Mouse (Mus musculus) neutrophil, adult 59 days (primary cell): Measurements from ENCODE around the gene Gm5475. TPM values are rescaled to one million over a fixed set of nuclear protein-coding genes. Genes with fewer than 3 reads are reported as not detected.

Experiments used
- total RNA-seq, 2 experiments: library from RNA; stranded (reverse); gene quantifications; 1 replicate in 1 of 2; 2 replicates in 1 of 2; pipeline ENCODE4 v1.2.4; 2023

Gene Gm5475
- not detected for total RNA-seq

DNA sequence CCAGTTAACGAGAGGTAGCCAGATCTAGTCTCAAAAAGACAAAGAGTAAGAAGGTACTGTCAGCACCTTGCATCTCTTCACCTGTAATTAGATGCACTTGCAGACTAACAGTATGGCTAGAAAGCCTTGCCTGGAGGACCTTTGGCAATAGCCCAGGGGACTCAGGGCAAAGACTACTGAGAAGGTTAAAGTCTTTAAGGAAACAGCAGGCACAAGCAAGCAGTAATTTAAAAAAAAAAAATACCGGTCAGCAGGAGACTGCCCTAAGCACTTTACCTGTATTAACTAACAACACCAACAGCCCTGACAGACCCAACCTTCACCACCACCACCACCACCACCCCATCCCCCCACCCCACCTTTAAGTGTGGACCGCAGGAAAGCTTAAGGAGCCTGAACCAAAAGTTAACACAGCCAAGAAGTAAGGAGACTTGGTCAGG, at the start of gene Gm5475:
Gene Gm5475, plus strand, starts transcription at position 390 of the 440 bp plus-strand sequence.

DNA sequence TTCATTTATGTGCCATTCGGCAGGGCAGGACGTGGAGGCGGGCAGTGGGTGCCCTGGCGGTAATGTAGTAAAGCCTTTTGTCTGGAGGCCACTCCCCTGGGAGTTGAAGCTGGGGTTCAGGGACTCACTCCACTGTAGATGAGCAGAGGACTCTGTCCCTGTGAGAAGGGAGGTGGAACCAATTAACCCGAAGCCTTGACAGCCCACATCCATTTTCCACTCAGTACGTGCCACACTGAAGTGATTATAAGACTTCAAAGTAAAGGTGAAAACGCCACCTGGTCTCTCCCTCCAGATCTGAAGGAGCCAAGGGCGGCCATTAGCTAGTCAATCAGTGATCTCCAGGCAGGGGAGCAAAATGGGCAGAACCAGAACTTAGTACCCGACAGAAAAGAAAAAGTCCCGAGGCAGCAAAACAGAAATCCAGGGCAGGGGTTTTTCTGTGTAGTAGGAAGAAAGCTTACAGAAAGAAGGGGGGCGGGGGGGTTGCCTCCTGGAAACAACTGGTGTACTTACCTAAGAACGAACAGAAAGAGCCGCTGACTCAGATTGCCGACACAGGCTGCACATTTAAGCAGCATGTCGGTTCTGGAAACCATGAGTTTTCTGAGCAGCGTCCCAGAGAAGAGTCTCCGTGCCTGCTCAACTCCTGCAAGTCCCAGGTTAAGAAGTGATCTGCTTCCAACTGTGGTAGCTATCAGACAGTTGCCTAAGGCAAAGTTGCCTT, 2.6 kb downstream of the Gm5475 start, which contains the start of gene Slc11a2:
Gene Slc11a2, minus strand, starts transcription at position 677 of the 727 bp plus-strand sequence.

DNA sequence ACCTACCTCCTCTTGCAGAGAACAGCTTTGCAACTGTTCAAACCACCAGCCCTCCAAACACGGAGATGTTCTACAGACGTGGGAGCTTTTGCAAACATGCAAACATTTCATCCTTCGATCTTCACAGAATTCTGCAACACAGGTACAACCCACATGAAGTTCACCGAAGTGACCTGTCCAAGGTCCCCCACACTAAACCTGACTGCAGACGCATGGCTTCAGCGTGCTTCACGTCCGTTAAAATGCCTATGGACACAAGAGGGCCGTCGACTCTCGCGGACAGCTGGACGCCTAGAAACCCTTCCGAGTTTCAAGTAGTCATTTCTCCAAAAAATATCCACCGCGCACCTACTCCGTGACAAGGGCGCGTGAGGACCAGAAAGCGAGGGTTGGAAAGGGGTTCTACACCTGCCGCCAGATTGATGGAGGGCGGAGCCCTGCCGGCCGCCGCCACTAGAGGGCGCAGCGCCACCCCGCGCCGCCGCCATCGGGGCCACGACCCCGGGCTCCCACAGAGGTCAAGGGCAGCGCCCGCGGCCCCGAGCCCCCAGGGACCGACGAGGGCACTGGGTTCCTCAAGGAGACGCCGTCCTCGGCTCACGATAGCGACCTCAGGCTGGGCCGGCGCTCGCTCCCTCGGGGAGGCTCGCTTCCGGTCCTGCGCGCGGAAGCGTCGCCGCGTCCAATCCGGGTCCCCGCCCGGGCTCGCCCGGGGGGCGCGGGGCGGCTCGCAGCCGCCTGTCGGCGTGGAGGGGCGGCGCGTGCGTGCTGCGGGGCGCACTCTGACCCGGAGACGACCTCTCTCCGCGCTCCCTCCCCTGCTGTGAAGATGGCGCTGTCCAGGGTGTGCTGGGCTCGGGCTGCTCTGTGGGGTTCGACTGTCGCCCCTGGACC, 46.6 kb downstream of the Gm5475 start, which contains the start of gene Letmd1:
Gene Letmd1, plus strand, starts transcription at position 729 of the 894 bp plus-strand sequence.

Other genes with a start within 250 kb of the Gm5475 start
- 100 to 1,000 TPM in 1 of 2 experiments, 10 to 100 TPM in 1; 91.5 to 104 TPM for gene Atf1, start 194.3 kb upstream of the Gm5475 start, total RNA-seq
- gene Tmprss12, start 141.3 kb upstream of the Gm5475 start, total RNA-seq: not detected
- gene Mettl7a1, start 118.0 kb upstream of the Gm5475 start, total RNA-seq: 10 to 100 TPM; 28.2 to 32.5 TPM
- gene Mettl7a3, start 87.2 kb upstream of the Gm5475 start, total RNA-seq: under 1 TPM in 1 of 2 experiments, not detected in 1; 0.26 TPM
- not detected for gene Methig1, start 69.0 kb upstream of the Gm5475 start, total RNA-seq
- under 1 TPM; 0.40 to 0.79 TPM for gene Mettl7a2, start 68.9 kb upstream of the Gm5475 start, total RNA-seq
- not detected for gene Higd1c, start 57.6 kb upstream of the Gm5475 start, total RNA-seq
- 10 to 100 TPM in 1 of 2 experiments, 1 to 10 TPM in 1; 7.0 to 15.2 TPM for gene Slc11a2, start 2.9 kb downstream of the Gm5475 start, total RNA-seq
- gene Letmd1, start 46.9 kb downstream of the Gm5475 start, total RNA-seq: 10 to 100 TPM; 12.0 to 13.5 TPM
- 1 to 10 TPM in 1 of 2 experiments, under 1 TPM in 1; 0.51 to 1.2 TPM for gene Csrnp2, start 73.3 kb downstream of the Gm5475 start, total RNA-seq
- 1 to 10 TPM; 2.3 to 2.8 TPM for gene Tfcp2, start 129.9 kb downstream of the Gm5475 start, total RNA-seq
- gene Pou6f1, start 177.8 kb downstream of the Gm5475 start, total RNA-seq: 1 to 10 TPM; 1.0 to 1.3 TPM
- gene Dazap2, start 193.2 kb downstream of the Gm5475 start, total RNA-seq: 100 to 1,000 TPM; 470 to 493 TPM
- 1 to 10 TPM; 1.9 to 4.2 TPM for gene Smagp, start 214.8 kb downstream of the Gm5475 start, total RNA-seq
- gene Bin2, start 247.4 kb downstream of the Gm5475 start, total RNA-seq: 100 to 1,000 TPM; 263 to 266 TPM